Mouse (Mus musculus) colon, adult 2 months (tissue): ENCODE data around the gene 4933430I17Rik. TPM values are rescaled to one million over a fixed set of nuclear protein-coding genes. Genes with fewer than 3 reads are reported as not detected.

Experiments used
- polyA plus RNA-seq: library from polyadenylated mRNA; depleted of rRNA; stranded (reverse); fragments of >200 nt; gene quantifications from 2 replicates; pipeline ENCODE4 v1.2.3, GENCODE M21; 2012; rRNA removed

The 4933430I17Rik gene
- polyA plus RNA-seq = 0.08 and 0.15 TPM in 2 replicates

DNA sequence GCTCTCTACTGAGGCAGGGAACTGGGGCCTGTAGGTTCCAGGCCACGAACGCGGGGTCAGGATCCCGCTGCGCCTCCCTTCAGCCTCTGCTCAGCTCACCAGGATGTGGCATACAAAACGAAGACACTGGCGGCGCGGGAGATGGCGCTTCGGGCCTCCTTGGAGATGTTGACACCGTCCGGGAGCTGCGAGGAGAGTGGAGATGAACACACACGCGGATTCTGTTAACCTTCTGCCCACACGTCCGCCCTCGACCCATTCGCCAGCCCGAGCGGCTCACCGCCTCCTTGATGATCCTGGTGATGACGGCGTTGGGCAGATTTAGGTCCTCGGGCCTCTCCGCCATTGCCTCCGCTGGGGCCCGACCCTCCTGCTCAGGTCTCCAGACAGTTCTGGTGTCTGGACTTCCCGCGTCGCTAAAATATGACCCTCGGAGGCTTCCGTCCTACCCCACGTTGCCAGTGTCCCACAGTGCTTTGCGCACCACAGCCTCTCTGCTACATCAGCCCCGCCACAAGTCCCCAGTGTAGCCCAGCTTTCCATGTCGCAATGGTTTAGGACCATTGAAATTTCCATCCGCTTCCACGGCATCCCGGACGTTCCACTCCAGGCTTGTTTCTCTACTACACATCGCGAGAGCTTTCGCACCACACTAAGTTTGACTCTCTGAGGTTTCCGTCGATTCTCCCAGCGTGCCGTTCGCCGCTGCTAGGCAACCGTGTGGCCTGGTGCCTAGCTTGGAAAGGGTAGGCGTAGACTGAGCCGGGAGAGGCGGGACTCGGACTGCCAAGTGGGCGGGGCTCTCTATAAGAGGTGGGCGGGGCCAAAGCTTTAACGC lies at the start of gene 4933430I17Rik, which contains the start of gene Pole3:
4933430I17Rik (plus strand) TSS at position 719 of the 838 bp plus-strand sequence.
Pole3 (minus strand) TSS at position 418 of the 838 bp plus-strand sequence.

DNA sequence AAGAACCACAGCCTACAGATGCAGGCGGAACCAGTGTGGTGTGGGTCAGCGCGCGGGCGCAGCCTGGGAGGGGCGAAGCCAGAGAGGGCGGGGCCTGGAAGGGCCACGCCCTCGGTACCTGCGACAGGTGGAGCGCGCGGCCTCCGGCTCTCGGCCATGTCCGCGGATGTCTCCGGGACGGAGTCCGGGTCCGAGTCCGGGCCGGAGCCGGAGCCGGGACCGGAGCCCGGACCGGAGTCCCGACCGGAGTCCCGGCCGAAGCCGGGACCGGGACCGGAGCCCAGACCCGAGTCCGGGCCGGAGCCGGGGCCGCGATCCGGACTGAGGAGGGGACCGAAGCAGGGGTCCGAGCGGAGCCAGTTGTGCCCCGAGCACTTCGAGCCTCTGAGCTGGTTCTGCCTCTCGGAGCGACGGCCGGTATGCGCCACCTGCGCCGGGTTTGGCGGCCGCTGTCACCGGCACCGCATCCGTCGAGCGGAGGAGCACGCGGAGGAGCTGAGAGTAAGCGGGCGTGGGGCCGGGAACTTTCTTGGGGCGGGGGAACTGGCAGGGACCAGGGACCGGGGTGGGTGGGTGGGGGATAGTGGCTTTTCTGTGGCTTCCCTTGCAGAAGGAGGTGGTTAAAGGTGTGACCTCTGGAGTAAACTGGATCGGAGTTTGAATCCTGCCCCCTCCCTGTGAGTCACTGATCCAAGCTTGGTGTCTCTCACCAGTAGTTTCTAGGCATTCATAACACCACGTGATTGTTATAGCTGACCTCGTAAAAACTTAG lies 45.0 kb upstream of the 4933430I17Rik start, which contains the start of gene Bspry:
Bspry (plus strand) TSS at position 117 of the 772 bp plus-strand sequence.

DNA sequence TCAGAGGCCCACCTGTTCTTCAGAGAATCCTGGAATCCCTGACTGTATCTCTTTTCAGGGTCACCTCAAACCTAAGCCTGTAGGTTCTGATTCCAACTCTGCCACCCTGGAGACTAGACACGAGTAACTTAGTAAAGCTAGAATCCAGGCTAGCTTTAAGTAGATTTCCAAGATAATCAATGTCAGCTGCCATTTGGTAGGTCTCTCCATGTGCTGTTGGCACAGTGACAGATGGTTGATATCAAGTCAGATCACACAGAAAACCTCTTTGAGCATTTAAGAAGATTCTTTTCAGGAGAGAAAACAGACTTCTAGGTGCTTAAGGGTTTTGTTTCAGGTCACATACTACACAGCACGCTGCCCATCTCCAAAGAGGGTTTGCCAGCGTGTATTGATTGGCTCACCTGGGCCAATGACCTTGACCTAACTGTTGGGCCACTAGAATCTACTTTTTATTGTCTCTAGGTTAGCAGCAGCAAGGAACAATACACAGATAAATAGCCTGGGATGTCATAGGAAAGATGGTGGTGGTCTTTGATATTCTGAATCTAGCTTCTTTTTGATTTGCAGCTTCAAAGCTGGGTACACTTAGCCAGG lies 21.7 kb upstream of the 4933430I17Rik start, which contains the start of gene Hdhd3:
Hdhd3 (minus strand) TSS at position 94 of the 597 bp plus-strand sequence.

DNA sequence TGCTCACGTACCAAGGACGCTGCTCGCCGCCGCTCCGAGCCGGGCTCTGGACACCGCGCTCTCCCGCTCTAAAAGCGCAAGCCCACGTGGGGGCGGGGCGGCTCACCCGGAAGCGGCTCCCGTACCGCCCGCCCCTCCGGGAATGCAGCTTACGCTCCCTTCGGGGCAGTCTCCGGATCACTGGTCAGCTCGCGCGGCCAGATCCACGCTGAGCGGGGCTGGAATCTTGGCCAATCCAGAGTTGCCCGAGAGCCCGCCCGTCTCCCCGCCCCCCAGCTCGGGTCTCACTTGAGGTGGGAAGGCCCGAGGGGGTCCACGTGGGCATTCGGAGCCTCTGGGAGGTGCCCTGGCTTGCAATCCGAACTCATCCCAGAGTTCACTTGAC lies 5.3 kb upstream of the 4933430I17Rik start, which contains the start of gene Alad:
Alad (minus strand) TSS at position 70 of the 385 bp plus-strand sequence.

DNA sequence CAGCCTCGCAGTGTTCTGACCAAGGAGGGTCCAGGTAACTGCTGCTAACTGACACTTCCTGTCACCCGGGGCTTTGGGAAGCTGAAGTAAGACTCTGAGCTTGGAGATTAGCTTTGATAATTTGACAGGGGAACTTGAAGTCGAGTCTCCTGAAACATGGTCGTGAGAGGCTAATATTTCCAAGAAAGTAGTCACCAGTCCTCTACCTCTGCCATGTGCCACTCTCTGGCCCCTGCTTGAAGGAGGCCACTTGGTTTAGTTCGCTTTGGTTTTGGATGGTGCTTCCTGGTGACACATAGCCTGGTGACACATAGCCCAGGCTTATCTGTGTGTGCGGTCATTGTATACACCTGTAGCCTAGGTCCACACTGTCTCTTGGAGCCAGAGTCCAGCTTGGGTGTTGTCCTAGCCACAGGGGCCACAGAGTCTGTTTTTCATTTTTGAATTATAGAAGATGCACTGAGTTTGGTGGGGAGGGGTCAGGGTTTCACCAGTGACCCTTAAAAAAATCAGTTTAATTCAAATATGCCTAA lies 34.7 kb downstream of the 4933430I17Rik start, which contains the start of gene Rgs3:
Rgs3 (plus strand) TSS at position 51 of the 533 bp plus-strand sequence.

Other genes starting within 250 kb of the 4933430I17Rik start
- 24.1 and 25.5 TPM in 2 replicates for gene Fkbp15, start 164.8 kb upstream of the 4933430I17Rik start, polyA plus RNA-seq
- 29.6 and 30.3 TPM in 2 replicates for gene Slc31a1, start 164.6 kb upstream of the 4933430I17Rik start, polyA plus RNA-seq
- 13.9 and 15.7 TPM in 2 replicates for gene Cdc26, start 116.7 kb upstream of the 4933430I17Rik start, polyA plus RNA-seq
- 5.9 and 6.0 TPM in 2 replicates for gene Prpf4, start 116.6 kb upstream of the 4933430I17Rik start, polyA plus RNA-seq
- 3.5 and 4.5 TPM in 2 replicates for gene Rnf183, start 90.1 kb upstream of the 4933430I17Rik start, polyA plus RNA-seq
- gene Wdr31, start 54.5 kb upstream of the 4933430I17Rik start, polyA plus RNA-seq = 3.1 and 4.3 TPM in 2 replicates
- 276 and 292 TPM in 2 replicates for gene Bspry, start 45.3 kb upstream of the 4933430I17Rik start, polyA plus RNA-seq
- gene Hdhd3, start 21.9 kb upstream of the 4933430I17Rik start, polyA plus RNA-seq = 37.5 and 42.3 TPM in 2 replicates
- gene Alad, start 5.5 kb upstream of the 4933430I17Rik start, polyA plus RNA-seq = 126 and 152 TPM in 2 replicates
- 7.0 and 9.4 TPM in 2 replicates for gene Pole3, start 301 bp upstream of the 4933430I17Rik start, polyA plus RNA-seq
- 52.4 and 53.0 TPM in 2 replicates for gene Rgs3, start 34.5 kb downstream of the 4933430I17Rik start, polyA plus RNA-seq